Mouse (Mus musculus) CH12.LX (cell line): ENCODE measurements around the gene Cryzl1. TPM values are rescaled to one million over a fixed set of nuclear protein-coding genes. Genes with fewer than 3 reads are reported as not detected.

Experiments used
- DNase-seq: peaks from one replicate; pipeline ENCODE4 v3.0.0-alpha.2; 2013; ENCODE audit errors: extremely low read depth
- H3K27ac ChIP-seq: 2 replicates; pipeline ENCODE4 v1.5.1; 2012; ENCODE audit warnings: low read depth, mild to moderate bottlenecking, control low read depth, moderate library complexity; ENCODE audit not compliant: insufficient read depth
- H3K27me3 ChIP-seq: replicated peaks from 2 replicates; pipeline ENCODE3; 2012; ENCODE audit warnings: inconsistent platforms
- H3K36me3 ChIP-seq, 2 experiments: replicated peaks in 1 of 2; 2 replicates each; pipeline versions ENCODE3 to v1.6.1; 2012; ENCODE audit warnings: inconsistent platforms in 1 of 2, low read length in 1 of 2, mild to moderate bottlenecking in 1 of 2, mixed read lengths in 1 of 2, moderate library complexity in 1 of 2; ENCODE audit not compliant: control insufficient read depth in 1 of 2, insufficient read depth in 1 of 2
- H3K4me1 ChIP-seq, 2 experiments: 2 replicates each; pipeline ENCODE4 v1.6.1; 2012; ENCODE audit warnings: inconsistent platforms in 1 of 2, moderate library complexity in 1 of 2; ENCODE audit not compliant: insufficient read depth in 2 of 2, control insufficient read depth in 1 of 2
- H3K4me2 ChIP-seq: 2 replicates; pipeline ENCODE4 v1.6.1; 2012; ENCODE audit warnings: low read depth, mild to moderate bottlenecking, control low read depth; ENCODE audit not compliant: poor library complexity, insufficient read depth, severe bottlenecking
- H3K4me3 ChIP-seq, 3 experiments: fragments of 150-350 bp in 1 of 3; sonication (generic) in 1 of 3; replicated peaks in 1 of 3; 2 replicates each; pipeline versions ENCODE3 to v1.5.1; 2011 to 2012; ENCODE audit warnings: low read depth in 2 of 3, low read length in 2 of 3, mild to moderate bottlenecking in 2 of 3, moderate library complexity in 2 of 3, control low read depth in 1 of 3, improper control_type of control experiment in 1 of 3, inconsistent platforms in 1 of 3, mixed read lengths in 1 of 3; ENCODE audit not compliant: poor library complexity in 1 of 3
- H3K79me2 ChIP-seq: replicated peaks from 2 replicates; pipeline ENCODE4 v1.6.1; 2012; ENCODE audit warnings: mild to moderate bottlenecking, moderate library complexity; ENCODE audit not compliant: control insufficient read depth, poor library complexity, insufficient read depth, severe bottlenecking; ENCODE audit errors: extremely low read depth
- H3K9ac ChIP-seq: 2 replicates; pipeline ENCODE4 v1.6.1; 2012; ENCODE audit warnings: low read depth, mild to moderate bottlenecking, control low read depth, moderate library complexity; ENCODE audit not compliant: insufficient read depth
- H3K9me3 ChIP-seq: replicated peaks from 2 replicates; pipeline ENCODE3; 2012; ENCODE audit warnings: low read length, inconsistent platforms, mixed read lengths
- BHLHE40 ChIP-seq: IDR thresholded peaks from 2 replicates; pipeline ENCODE4 v1.6.1; 2011; ENCODE audit warnings: mild to moderate bottlenecking, low read depth, low read length, improper control_type of control experiment
- CHD1 ChIP-seq: IDR thresholded peaks from 2 replicates; pipeline ENCODE4 v1.6.1; 2012; ENCODE audit warnings: low read depth, low read length, improper control_type of control experiment, inconsistent platforms
- CHD2 ChIP-seq: IDR thresholded peaks from 2 replicates; pipeline ENCODE4 v1.6.1; 2011; ENCODE audit warnings: low read length, improper control_type of control experiment
- CTCF ChIP-seq, 2 experiments: IDR thresholded peaks in 1 of 2; conservative IDR thresholded peaks in 1 of 2; 2 replicates each; pipeline ENCODE4 v1.5.1; 2011 to 2012; ENCODE audit warnings: low read depth in 2 of 2, low read length in 2 of 2, improper control_type of control experiment in 1 of 2, inconsistent platforms in 1 of 2, mild to moderate bottlenecking in 1 of 2, moderate library complexity in 1 of 2
- E2F4 ChIP-seq: IDR thresholded peaks from 2 replicates; pipeline ENCODE4 v1.6.1; 2011; ENCODE audit warnings: low read depth, low read length, improper control_type of control experiment; ENCODE audit not compliant: insufficient replicate concordance
- ELF1 ChIP-seq: IDR thresholded peaks from 2 replicates; pipeline ENCODE4 v1.6.1; 2014; ENCODE audit warnings: low read depth, mild to moderate bottlenecking, inconsistent platforms, low read length, improper control_type of control experiment
- EP300 ChIP-seq: IDR thresholded peaks from 2 replicates; pipeline ENCODE4 v1.6.1; 2011; ENCODE audit warnings: low read length, improper control_type of control experiment
- HCFC1 ChIP-seq: IDR thresholded peaks from 2 replicates; pipeline ENCODE4 v1.6.1; 2012; ENCODE audit warnings: low read depth, mild to moderate bottlenecking, inconsistent platforms, low read length, improper control_type of control experiment
- IRF4 ChIP-seq: IDR thresholded peaks from 2 replicates; pipeline ENCODE4 v1.6.1; 2014; ENCODE audit warnings: low read depth, mild to moderate bottlenecking, inconsistent platforms, low read length, improper control_type of control experiment
- JUND ChIP-seq: conservative IDR thresholded peaks from 2 replicates; pipeline ENCODE4 v1.6.1; 2011; ENCODE audit warnings: low read depth, low read length, improper control_type of control experiment
- KAT2A ChIP-seq: IDR thresholded peaks from 2 replicates; pipeline ENCODE4 v1.6.1; 2012; ENCODE audit warnings: low read length, improper control_type of control experiment, inconsistent platforms; ENCODE audit not compliant: insufficient replicate concordance
- MAFK ChIP-seq: IDR thresholded peaks from 2 replicates; pipeline ENCODE4 v1.6.1; 2011; ENCODE audit warnings: low read length, improper control_type of control experiment; ENCODE audit not compliant: insufficient replicate concordance
- MAX ChIP-seq: IDR thresholded peaks from 2 replicates; pipeline ENCODE4 v1.6.1; 2011; ENCODE audit warnings: low read length, improper control_type of control experiment
- MAZ ChIP-seq: IDR thresholded peaks from 2 replicates; pipeline ENCODE4 v1.6.1; 2012; ENCODE audit warnings: low read depth, mild to moderate bottlenecking, inconsistent platforms, low read length, improper control_type of control experiment, moderate library complexity
- MEF2A ChIP-seq: IDR thresholded peaks from 2 replicates; pipeline ENCODE4 v1.6.1; 2014; ENCODE audit warnings: low read depth, mild to moderate bottlenecking, inconsistent platforms, low read length, improper control_type of control experiment, borderline replicate concordance
- MXI1 ChIP-seq: IDR thresholded peaks from 2 replicates; pipeline ENCODE4 v1.6.1; 2011; ENCODE audit warnings: mild to moderate bottlenecking, low read depth, low read length, improper control_type of control experiment
- MYC ChIP-seq: IDR thresholded peaks from 2 replicates; pipeline ENCODE4 v1.6.1; 2011; ENCODE audit warnings: low read depth, mild to moderate bottlenecking, improper control_type of control experiment, low read length
- NELFE ChIP-seq: IDR thresholded peaks from 2 replicates; pipeline ENCODE4 v1.6.1; 2011; ENCODE audit warnings: low read depth, low read length, improper control_type of control experiment
- NRF1 ChIP-seq: IDR thresholded peaks from 2 replicates; pipeline ENCODE4 v1.6.1; 2014; ENCODE audit warnings: low read depth, mild to moderate bottlenecking, inconsistent platforms, low read length, improper control_type of control experiment, moderate library complexity
- PAX5 ChIP-seq: IDR thresholded peaks from 2 replicates; pipeline ENCODE4 v1.6.1; 2012; ENCODE audit warnings: low read length, inconsistent platforms, mixed read lengths
- POLR2A ChIP-seq: IDR thresholded peaks from 2 replicates; pipeline ENCODE4 v1.6.1; 2011; ENCODE audit warnings: low read depth, mild to moderate bottlenecking, improper control_type of control experiment, low read length
- POLR2AphosphoS2 ChIP-seq: IDR thresholded peaks from 2 replicates; pipeline ENCODE4 v1.6.1; 2011; ENCODE audit warnings: low read depth, low read length, improper control_type of control experiment
- RAD21 ChIP-seq: IDR thresholded peaks from 2 replicates; pipeline ENCODE4 v1.6.1; 2011; ENCODE audit warnings: low read depth, mild to moderate bottlenecking, low read length, improper control_type of control experiment, moderate library complexity
- RCOR1 ChIP-seq: conservative IDR thresholded peaks from 2 replicates; pipeline ENCODE4 v1.6.1; 2012; ENCODE audit warnings: low read depth, mild to moderate bottlenecking, inconsistent platforms, low read length, improper control_type of control experiment
- SIN3A ChIP-seq: IDR thresholded peaks from 2 replicates; pipeline ENCODE4 v1.6.1; 2012; ENCODE audit warnings: low read length, improper control_type of control experiment, inconsistent platforms
- SMC3 ChIP-seq: IDR thresholded peaks from 2 replicates; pipeline ENCODE4 v1.6.1; 2011; ENCODE audit warnings: low read depth, low read length, improper control_type of control experiment
- TBP ChIP-seq: conservative IDR thresholded peaks from 2 replicates; pipeline ENCODE4 v1.6.1; 2011; ENCODE audit warnings: low read depth, low read length, improper control_type of control experiment
- TCF12 ChIP-seq: IDR thresholded peaks from 2 replicates; pipeline ENCODE4 v1.6.1; 2014; ENCODE audit warnings: low read depth, mild to moderate bottlenecking, inconsistent platforms, low read length, improper control_type of control experiment
- UBTF ChIP-seq: IDR thresholded peaks from 2 replicates; pipeline ENCODE4 v1.6.1; 2012; ENCODE audit warnings: low read depth, mild to moderate bottlenecking, inconsistent platforms, low read length, improper control_type of control experiment, moderate library complexity
- USF2 ChIP-seq: conservative IDR thresholded peaks from 2 replicates; pipeline ENCODE4 v1.6.1; 2011; ENCODE audit warnings: low read depth, low read length, improper control_type of control experiment
- ZC3H11A ChIP-seq: IDR thresholded peaks from 2 replicates; pipeline ENCODE4 v1.6.1; 2012; ENCODE audit warnings: low read depth, mild to moderate bottlenecking, inconsistent platforms, low read length, improper control_type of control experiment
- ZMIZ1 ChIP-seq: IDR thresholded peaks from 2 replicates; pipeline ENCODE4 v1.6.1; 2012; ENCODE audit warnings: low read depth, mild to moderate bottlenecking, inconsistent platforms, low read length, improper control_type of control experiment
- ZNF384 ChIP-seq: IDR thresholded peaks from 2 replicates; pipeline ENCODE4 v1.6.1; 2012; ENCODE audit warnings: low read depth, low read length, improper control_type of control experiment, inconsistent platforms
- dilution Hi-C: fragments of 300-500 bp; cut with MboI; formaldehyde crosslinking; loops from 2 replicates; pipeline ENCODE4 v1.14.3; 2020; ENCODE audit warnings: low sequenced_read_pairs; ENCODE audit not compliant: extremely low pct_unique_long_range_greater_than_20kb, extremely low pct_ligation_motif_present
- in situ Hi-C: fragments of 300-500 bp; cut with MboI; formaldehyde crosslinking; loops from 3 replicates; pipeline ENCODE4 v1.14.3; 2019; ENCODE audit warnings: low sequenced_read_pairs, low pct_ligation_motif_present, low pct_unique_long_range_greater_than_20kb, mixed read lengths
- polyA plus RNA-seq: library from polyadenylated mRNA; unstranded; fragments of >175 nt; gene quantifications from 2 replicates; pipeline ENCODE4 v1.2.1, GENCODE M21; 2012; ENCODE audit warnings: low read depth; ENCODE audit not compliant: insufficient read length
- total RNA-seq, 2 experiments: library from RNA; depleted of rRNA; stranded (reverse); fragments of 300-350 nt in 1 of 2; fragments of >200 nt in 1 of 2; gene quantifications; 2 replicates each; pipeline ENCODE4 v1.2.3; 2012 to 2014

The Cryzl1 gene
- total and polyA plus RNA-seq, 3 experiments: 105 to 115 (median 111) TPM

DNA sequence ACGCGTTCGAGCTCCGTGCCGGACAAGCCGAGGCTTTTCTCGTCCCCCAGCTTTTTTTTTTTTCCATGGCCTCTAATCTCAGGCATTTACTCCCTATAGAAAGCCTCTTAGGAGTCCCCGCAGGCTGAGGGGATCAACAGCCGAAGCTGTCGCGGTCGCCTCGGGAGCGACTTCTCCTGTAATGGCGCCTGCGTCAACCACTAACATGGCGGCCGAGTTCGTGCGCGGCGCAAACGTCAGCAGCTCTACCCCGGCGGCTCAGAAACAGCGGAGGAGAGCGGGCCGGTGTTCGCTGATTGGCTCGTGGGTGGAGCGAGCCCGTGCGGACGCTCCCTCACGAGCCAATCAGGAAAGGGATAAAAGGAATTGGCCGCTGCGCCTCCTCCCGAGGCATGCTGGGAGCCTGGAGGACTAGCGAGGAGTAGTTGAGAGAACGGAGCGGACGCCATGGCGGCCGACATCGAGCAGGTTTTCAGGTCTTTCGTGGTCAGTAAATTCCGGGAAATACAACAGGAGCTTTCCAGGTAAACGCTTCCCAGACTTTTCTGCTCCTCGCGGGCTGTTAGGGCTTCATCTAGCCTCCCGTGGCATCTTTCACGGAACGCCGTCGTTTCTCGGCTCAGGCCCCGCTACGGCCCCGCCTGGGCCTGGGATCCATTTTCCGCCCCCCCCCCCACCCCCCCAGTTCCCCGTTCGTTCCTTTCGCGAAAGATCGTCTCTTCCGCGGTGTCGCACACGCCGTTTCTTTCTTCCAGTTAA, 81.1 kb downstream of the Cryzl1 start, which contains the start of gene Son (continued):
- TF ChIP-seq MAZ (peak; percentile 11; the same call in 1 of the 2 replicates), MAX (peak; percentile 85), IRF4 (peak; percentile 67), CHD1 (peak; percentile 73; the same call in 1 of the 2 replicates), CTCF (conservative IDR thresholded peaks at IDR 0.05 in 1 of 2, IDR thresholded peaks at IDR 0.05 in 1 of 2; ENCODE audit: low read depth in 2 of 2, low read length in 2 of 2) (no peak), ZC3H11A (peak; percentile 95), JUND (no peak), PAX5 (no peak), CHD2 (no peak; the same call in 1 of the 2 replicates)

DNA sequence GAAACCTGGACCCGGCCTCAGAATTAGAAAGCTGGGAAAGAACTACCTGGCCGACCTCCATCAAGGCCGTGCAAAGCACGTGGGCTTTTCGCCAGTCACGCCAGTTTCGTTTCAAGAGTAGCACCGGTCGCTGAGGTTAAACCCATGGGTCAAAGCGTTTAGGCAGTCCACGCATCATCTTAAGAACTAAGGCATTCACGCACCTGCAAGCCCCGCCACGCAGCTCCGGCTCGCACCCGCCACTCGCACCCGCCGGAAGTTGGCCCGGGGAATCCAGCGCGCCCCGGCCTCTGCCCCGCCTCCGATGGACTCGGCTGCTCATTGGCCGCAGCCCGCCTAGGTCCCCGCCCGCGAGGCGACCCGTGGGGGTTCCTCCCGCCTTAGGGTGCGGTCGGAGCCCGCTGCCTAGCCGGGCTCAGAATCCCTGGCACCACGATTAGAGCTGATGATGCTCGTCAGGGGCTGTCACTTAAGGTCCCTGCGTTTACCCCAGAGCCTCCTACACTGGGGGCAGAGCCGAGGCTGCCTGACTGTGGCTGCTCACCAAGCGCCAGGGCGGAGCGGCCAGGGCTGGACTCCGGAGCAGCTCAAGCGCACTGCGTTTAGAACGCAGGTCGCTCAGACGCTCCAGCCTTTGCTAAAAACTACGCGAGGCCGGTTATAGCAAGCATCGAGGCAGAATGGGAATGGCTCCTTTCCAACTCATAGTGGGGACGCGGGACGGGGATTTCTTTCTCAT, 81.9 kb downstream of the Cryzl1 start, which contains the start of gene Gart:
Gart (minus strand) TSS at position 272 of the 739 bp plus-strand sequence.
- in situ Hi-C loops: no loop called here
- Histone ChIP-seq H3K27me3 (no peaks in the 10 kb centered on the region), H3K36me3 (peaks cover 16 to 44% of the 10 kb centered on the region in 2 experiments), H3K27ac (peak within 1 kb of the TSS; percentile 87), H3K4me3 (peak within 1 kb of the TSS; percentile 69 to 89 (median 74)), H3K4me2 (peak within 1 kb of the TSS; percentile 84), H3K79me2 (peaks cover 80% of the 10 kb centered on the region), H3K4me1 (peaks cover 0 to 48% of the 10 kb centered on the region in 2 experiments; a peak in 2 of 4 replicates), H3K9me3 (no peaks in the 10 kb centered on the region), H3K9ac (peak within 1 kb of the TSS; percentile 98)
- dilution Hi-C loops: no loop called here
- DNase-seq: peak; percentile 93
- TF ChIP-seq ZMIZ1 (peak; percentile 92), SIN3A (no peak; the same call in 1 of the 2 replicates), CHD1 (peak; percentile 83; the same call in 1 of the 2 replicates), MAZ (0 out of 2 replicates have a peak, but pooled peaks have one; percentile 14), MYC (peak; percentile 98), POLR2AphosphoS2 (peak; percentile 94; the same call in 1 of the 2 replicates), KAT2A (peak; percentile 34; the same call in 1 of the 2 replicates), MXI1 (peak; percentile 85), USF2 (no peak), UBTF (peak; percentile 74; the same call in 1 of the 2 replicates), SMC3 (no peak), TCF12 (peak; percentile 95), NRF1 (peak; percentile 55), POLR2A (peak; percentile 97), ELF1 (peak; percentile 71), BHLHE40 (peak; percentile 72), MEF2A (peak; percentile 25), CTCF (conservative IDR thresholded peaks at IDR 0.05 in 1 of 2, IDR thresholded peaks at IDR 0.05 in 1 of 2; ENCODE audit: low read depth in 2 of 2, low read length in 2 of 2) (no peak), MAX (peak; percentile 93), RAD21 (no peak), RCOR1 (no peak), IRF4 (peak; percentile 55), NELFE (peak; percentile 96), ZNF384 (no peak), EP300 (no peak; the same call in none of the 2 replicates), E2F4 (peak; percentile 76; the same call in 1 of the 2 replicates), HCFC1 (peak; percentile 64), JUND (no peak), TBP (peak; percentile 89), MAFK (no peak), CHD2 (peak; percentile 8)
